Mouse (Mus musculus): ENCODE results near the gene Tefm. TPM values are rescaled to one million over a fixed set of nuclear protein-coding genes. Genes with fewer than 3 reads are reported as not detected.
A peak's percentile ranks its signal among the peaks of the same experiment; 100 is the strongest.

The Tefm gene
- polyA plus RNA-seq, 1 experiment from 2014 or later: 29.4 TPM

- H3K9ac ChIP-seq (ENCODE audit: low read length): no peak overlapping the region
- H3K36me3 ChIP-seq (ENCODE audit: control insufficient read depth, insufficient read depth, low read length): no peaks in the 10 kb centered on the region
- peaks cover 3 to 18% of the 10 kb centered on the region in 2 experiments; a peak in 3 of 4 replicates for H3K4me1 ChIP-seq (ENCODE audit: control insufficient read depth in 2 of 2, insufficient read depth in 2 of 2, low read length in 2 of 2)
- H3K27ac ChIP-seq (replicated peaks in 1 of 2; ENCODE audit: control insufficient read depth in 1 of 2, insufficient read depth in 1 of 2, low read depth in 2 of 2, low read length in 2 of 2): no peak overlapping the region
- no peak overlapping the region for H3K4me2 ChIP-seq (ENCODE audit: low read length)
- no peaks in the 10 kb centered on the region for H3K27me3 ChIP-seq (ENCODE audit: control insufficient read depth, insufficient read depth, low read length)
- H3K4me3 ChIP-seq (ENCODE audit: control insufficient read depth in 1 of 2, insufficient read depth in 1 of 2, low read depth in 1 of 2, low read length in 2 of 2): no peak overlapping the region
- H3K9me3 ChIP-seq (ENCODE audit: control insufficient read depth, low read length): no peaks in the 10 kb centered on the region
- ATAC-seq (ENCODE audit: insufficient number of reproducible peaks, insufficient read depth, low FRiP score, low read depth): no peak
- WGBS: 68% methylated on average over 5 of the region's 5 CpGs
Measured at GRCm38 (mm10) chr11:80181021-80181749, 39.2 kb upstream of the Tefm start.

- no peak overlapping the region for H3K4me3 ChIP-seq (ENCODE audit: control insufficient read depth in 1 of 2, insufficient read depth in 1 of 2, low read depth in 1 of 2, low read length in 2 of 2)
- H3K9me3 ChIP-seq (ENCODE audit: control insufficient read depth, low read length): no peaks in the 10 kb centered on the region
- ATAC-seq (ENCODE audit: insufficient number of reproducible peaks, insufficient read depth, low FRiP score, low read depth): no peak
- no peaks in the 10 kb centered on the region for H3K36me3 ChIP-seq (ENCODE audit: control insufficient read depth, insufficient read depth, low read length)
- H3K27ac ChIP-seq (replicated peaks in 1 of 2; ENCODE audit: control insufficient read depth in 1 of 2, insufficient read depth in 1 of 2, low read depth in 2 of 2, low read length in 2 of 2): no peak overlapping the region
- peaks cover 3 to 9% of the 10 kb centered on the region in 2 experiments; a peak in 2 of 4 replicates for H3K4me1 ChIP-seq (ENCODE audit: control insufficient read depth in 2 of 2, insufficient read depth in 2 of 2, low read length in 2 of 2)
- WGBS: 84% methylated on average over 8 of the region's 8 CpGs
- H3K9ac ChIP-seq (ENCODE audit: low read length): no peak overlapping the region
- H3K4me2 ChIP-seq (ENCODE audit: low read length): no peak overlapping the region
- no peaks in the 10 kb centered on the region for H3K27me3 ChIP-seq (ENCODE audit: control insufficient read depth, insufficient read depth, low read length)
Measured at GRCm38 (mm10) chr11:80178316-80178715, 36.3 kb upstream of the Tefm start.

GRCm38 (mm10) chr11:80176911-80177895, 35.2 kb upstream of the Tefm start:
- Histone ChIP-seq H3K4me2 (ENCODE audit: low read length) (no peak overlapping the region), H3K9ac (ENCODE audit: low read length) (no peak overlapping the region), H3K4me3 (ENCODE audit: control insufficient read depth in 1 of 2, insufficient read depth in 1 of 2, low read depth in 1 of 2, low read length in 2 of 2) (no peak overlapping the region), H3K36me3 (ENCODE audit: control insufficient read depth, insufficient read depth, low read length) (no peaks in the 10 kb centered on the region), H3K9me3 (ENCODE audit: control insufficient read depth, low read length) (no peaks in the 10 kb centered on the region), H3K27ac (replicated peaks in 1 of 2; ENCODE audit: control insufficient read depth in 1 of 2, insufficient read depth in 1 of 2, low read depth in 2 of 2, low read length in 2 of 2) (peak overlapping the region in 1 of 2 experiments; percentile 24; a peak in 1 of 4 replicates), H3K4me1 (ENCODE audit: control insufficient read depth in 2 of 2, insufficient read depth in 2 of 2, low read length in 2 of 2) (peaks cover 3 to 9% of the 10 kb centered on the region in 2 experiments; a peak in 2 of 4 replicates), H3K27me3 (ENCODE audit: control insufficient read depth, insufficient read depth, low read length) (no peaks in the 10 kb centered on the region)
- 59% methylated on average over 11 of the region's 11 CpGs for WGBS
- ATAC-seq (ENCODE audit: insufficient number of reproducible peaks, insufficient read depth, low FRiP score, low read depth): peak; percentile 50; the same call in 1 of the 2 replicates

DNA sequence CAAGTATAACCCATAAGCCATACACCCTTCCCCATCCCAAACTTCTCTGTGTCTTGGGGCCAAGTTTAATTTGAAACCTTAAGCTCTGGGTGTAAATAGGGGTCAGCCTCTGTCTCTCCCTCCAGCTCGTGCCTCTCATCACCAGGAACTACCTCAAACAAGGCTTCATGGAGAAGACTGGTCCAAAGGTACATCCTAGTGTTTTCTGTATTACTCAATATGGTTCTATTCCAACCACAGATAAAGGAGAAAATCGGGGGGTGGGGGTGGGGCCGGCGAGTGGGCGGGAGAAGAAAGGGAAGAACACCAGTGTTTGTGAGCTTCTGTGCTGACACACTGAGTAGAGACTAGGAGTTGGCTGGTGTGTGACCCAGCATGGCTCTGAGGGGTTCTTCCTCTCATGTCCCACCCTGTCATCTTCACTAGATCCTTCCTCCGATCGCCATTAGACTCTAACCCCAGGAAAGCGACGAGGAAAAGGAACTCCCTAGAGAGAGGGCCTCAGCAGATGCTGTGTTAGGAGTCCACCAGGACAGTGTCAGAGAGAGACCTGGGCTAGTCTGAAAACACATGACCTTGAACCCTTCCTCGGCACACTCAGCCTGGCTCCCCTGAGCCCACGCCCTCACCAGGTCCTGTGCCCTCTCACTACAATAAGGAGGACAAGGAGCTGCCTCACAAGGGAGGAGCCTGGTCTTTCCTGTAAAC, 32.1 kb upstream of the Tefm start:
- Histone ChIP-seq H3K9me3 (ENCODE audit: control insufficient read depth, low read length) (no peaks in the 10 kb centered on the region), H3K4me2 (ENCODE audit: low read length) (no peak overlapping the region), H3K27ac (replicated peaks in 1 of 2; ENCODE audit: control insufficient read depth in 1 of 2, insufficient read depth in 1 of 2, low read depth in 2 of 2, low read length in 2 of 2) (no peak overlapping the region), H3K9ac (ENCODE audit: low read length) (no peak overlapping the region), H3K4me3 (ENCODE audit: control insufficient read depth in 1 of 2, insufficient read depth in 1 of 2, low read depth in 1 of 2, low read length in 2 of 2) (no peak overlapping the region), H3K36me3 (ENCODE audit: control insufficient read depth, insufficient read depth, low read length) (no peaks in the 10 kb centered on the region), H3K27me3 (ENCODE audit: control insufficient read depth, insufficient read depth, low read length) (no peaks in the 10 kb centered on the region), H3K4me1 (ENCODE audit: control insufficient read depth in 2 of 2, insufficient read depth in 2 of 2, low read length in 2 of 2) (peaks cover 3 to 9% of the 10 kb centered on the region in 2 experiments; a peak in 2 of 4 replicates)
- WGBS: 78% methylated on average over 11 of the region's 11 CpGs
- no peak for ATAC-seq (ENCODE audit: insufficient number of reproducible peaks, insufficient read depth, low FRiP score, low read depth)

DNA sequence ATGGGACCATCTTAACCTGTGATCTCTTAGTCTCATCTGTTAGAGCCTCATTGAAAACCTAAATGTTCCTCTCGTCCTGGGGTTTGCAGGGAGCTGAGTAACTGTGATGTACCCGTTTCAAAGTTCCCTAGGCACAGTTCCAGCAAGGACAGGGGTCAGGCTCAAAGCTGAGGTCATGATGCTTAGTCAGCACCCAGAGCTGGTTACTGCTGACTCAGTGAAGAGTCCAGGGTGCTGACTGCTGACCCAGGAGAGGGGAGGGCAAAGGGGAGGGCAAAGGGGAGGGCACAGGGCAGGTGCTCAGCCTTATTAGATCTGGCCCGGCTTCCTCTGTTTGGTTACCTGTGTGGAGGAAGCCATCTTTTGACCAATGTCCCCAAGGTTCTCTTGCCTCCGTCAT, 29.9 kb upstream of the Tefm start:
- no peaks in the 10 kb centered on the region for H3K36me3 ChIP-seq (ENCODE audit: control insufficient read depth, insufficient read depth, low read length)
- H3K4me2 ChIP-seq (ENCODE audit: low read length): no peak overlapping the region
- no peaks in the 10 kb centered on the region; a peak in 1 of 4 replicates for H3K4me1 ChIP-seq (ENCODE audit: control insufficient read depth in 2 of 2, insufficient read depth in 2 of 2, low read length in 2 of 2)
- H3K27me3 ChIP-seq (ENCODE audit: control insufficient read depth, insufficient read depth, low read length): no peaks in the 10 kb centered on the region
- WGBS: 65% methylated on average over 4 of the region's 4 CpGs
- no peak overlapping the region for H3K4me3 ChIP-seq (ENCODE audit: control insufficient read depth in 1 of 2, insufficient read depth in 1 of 2, low read depth in 1 of 2, low read length in 2 of 2)
- no peaks in the 10 kb centered on the region for H3K9me3 ChIP-seq (ENCODE audit: control insufficient read depth, low read length)
- H3K9ac ChIP-seq (ENCODE audit: low read length): no peak overlapping the region
- no peak for ATAC-seq (ENCODE audit: insufficient number of reproducible peaks, insufficient read depth, low FRiP score, low read depth)
- H3K27ac ChIP-seq (replicated peaks in 1 of 2; ENCODE audit: control insufficient read depth in 1 of 2, insufficient read depth in 1 of 2, low read depth in 2 of 2, low read length in 2 of 2): no peak overlapping the region

GRCm38 (mm10) chr11:80170351-80170750, 28.4 kb upstream of the Tefm start:
- Histone ChIP-seq H3K9ac (ENCODE audit: low read length) (no peak overlapping the region), H3K27ac (replicated peaks in 1 of 2; ENCODE audit: control insufficient read depth in 1 of 2, insufficient read depth in 1 of 2, low read depth in 2 of 2, low read length in 2 of 2) (no peak overlapping the region), H3K4me1 (ENCODE audit: control insufficient read depth in 2 of 2, insufficient read depth in 2 of 2, low read length in 2 of 2) (no peaks in the 10 kb centered on the region), H3K27me3 (ENCODE audit: control insufficient read depth, insufficient read depth, low read length) (no peaks in the 10 kb centered on the region), H3K4me2 (ENCODE audit: low read length) (no peak overlapping the region), H3K36me3 (ENCODE audit: control insufficient read depth, insufficient read depth, low read length) (no peaks in the 10 kb centered on the region), H3K4me3 (ENCODE audit: control insufficient read depth in 1 of 2, insufficient read depth in 1 of 2, low read depth in 1 of 2, low read length in 2 of 2) (no peak overlapping the region), H3K9me3 (ENCODE audit: control insufficient read depth, low read length) (no peaks in the 10 kb centered on the region; the same call in 1 of the 2 replicates)
- ATAC-seq (ENCODE audit: insufficient number of reproducible peaks, insufficient read depth, low FRiP score, low read depth): no peak
- WGBS: 50% methylated on average over 5 of the region's 5 CpGs

DNA sequence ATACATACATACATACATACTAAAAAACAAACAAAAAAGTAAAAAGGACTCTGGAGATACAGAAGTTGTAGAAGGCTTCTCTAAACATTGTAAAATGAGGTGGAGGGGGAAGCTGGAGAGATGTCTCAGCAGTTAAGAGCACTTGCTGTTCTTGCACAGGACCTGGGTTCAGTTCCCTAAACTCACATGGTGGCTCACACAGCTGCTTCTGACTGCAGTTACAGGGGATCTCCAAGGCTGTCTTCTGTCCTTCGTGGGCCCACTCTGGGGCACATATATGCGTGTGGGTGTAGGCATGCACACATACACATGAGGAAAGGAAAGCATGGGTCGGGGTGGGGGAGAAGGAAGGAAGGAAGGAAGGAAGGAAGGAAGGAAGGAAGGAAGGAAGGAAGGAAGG, 27.7 kb upstream of the Tefm start:
- 84% methylated on average over 3 of the region's 3 CpGs for WGBS
- no peaks in the 10 kb centered on the region for H3K27me3 ChIP-seq (ENCODE audit: control insufficient read depth, insufficient read depth, low read length)
- no peak overlapping the region for H3K27ac ChIP-seq (replicated peaks in 1 of 2; ENCODE audit: control insufficient read depth in 1 of 2, insufficient read depth in 1 of 2, low read depth in 2 of 2, low read length in 2 of 2)
- no peak overlapping the region for H3K4me3 ChIP-seq (ENCODE audit: control insufficient read depth in 1 of 2, insufficient read depth in 1 of 2, low read depth in 1 of 2, low read length in 2 of 2)
- no peak overlapping the region for H3K4me2 ChIP-seq (ENCODE audit: low read length)
- no peak overlapping the region for H3K9ac ChIP-seq (ENCODE audit: low read length)
- H3K9me3 ChIP-seq (ENCODE audit: control insufficient read depth, low read length): no peaks in the 10 kb centered on the region; the same call in 1 of the 2 replicates
- H3K36me3 ChIP-seq (ENCODE audit: control insufficient read depth, insufficient read depth, low read length): no peaks in the 10 kb centered on the region
- H3K4me1 ChIP-seq (ENCODE audit: control insufficient read depth in 2 of 2, insufficient read depth in 2 of 2, low read length in 2 of 2): no peaks in the 10 kb centered on the region
- no peak for ATAC-seq (ENCODE audit: insufficient number of reproducible peaks, insufficient read depth, low FRiP score, low read depth)
